Mouse (Mus musculus): ENCODE results near the gene Arf6.
"Not testable (repeated sequence)": the region's sequence is repeated elsewhere in the genome, so short reads cannot be mapped to it uniquely, and the experiment has no call there.

Arf6 gene

GRCm38 (mm10) chr12:69365757-69366156, 6.2 kb upstream of the Arf6 start:
- no peak for DNase-seq (ENCODE audit: low read depth, low spot score)
- Histone ChIP-seq H3K27me3 (ENCODE audit: control insufficient read depth, insufficient read depth, low read length, poor library complexity, severe bottlenecking) (no peaks in the 10 kb centered on the region), H3K36me3 (ENCODE audit: control insufficient read depth, insufficient read depth, low read length, poor library complexity, severe bottlenecking) (no peaks in the 10 kb centered on the region)

GRCm38 (mm10) chr12:69366424-69366823, 5.5 kb upstream of the Arf6 start:
- no peaks in the 10 kb centered on the region for H3K36me3 ChIP-seq (ENCODE audit: control insufficient read depth, insufficient read depth, low read length, poor library complexity, severe bottlenecking)
- H3K27me3 ChIP-seq (ENCODE audit: control insufficient read depth, insufficient read depth, low read length, poor library complexity, severe bottlenecking) = no peaks in the 10 kb centered on the region
- DNase-seq (ENCODE audit: low read depth, low spot score) = peak; percentile 62

- DNase-seq (ENCODE audit: low read depth, low spot score) = no peak
- Histone ChIP-seq H3K36me3 (ENCODE audit: control insufficient read depth, insufficient read depth, low read length, poor library complexity, severe bottlenecking) (peaks cover under 1% of the 10 kb centered on the region; the same call in 1 of the 2 replicates), H3K27me3 (ENCODE audit: control insufficient read depth, insufficient read depth, low read length, poor library complexity, severe bottlenecking) (no peaks in the 10 kb centered on the region)
Observed at GRCm38 (mm10) chr12:69367557-69367956, 4.4 kb upstream of the Arf6 start.

GRCm38 (mm10) chr12:69370936-69371335, 1.0 kb upstream of the Arf6 start:
- DNase-seq (ENCODE audit: low read depth, low spot score) = no peak
- no peaks in the 10 kb centered on the region for H3K27me3 ChIP-seq (ENCODE audit: control insufficient read depth, insufficient read depth, low read length, poor library complexity, severe bottlenecking)
- H3K36me3 ChIP-seq (ENCODE audit: control insufficient read depth, insufficient read depth, low read length, poor library complexity, severe bottlenecking) = peaks cover 13% of the 10 kb centered on the region

GRCm38 (mm10) chr12:69371421-69371853, 513 bp upstream of the Arf6 start:
- DNase-seq (ENCODE audit: low read depth, low spot score) = peak; percentile 87
- H3K27me3 ChIP-seq (ENCODE audit: control insufficient read depth, insufficient read depth, low read length, poor library complexity, severe bottlenecking) = no peaks in the 10 kb centered on the region
- peaks cover 13% of the 10 kb centered on the region for H3K36me3 ChIP-seq (ENCODE audit: control insufficient read depth, insufficient read depth, low read length, poor library complexity, severe bottlenecking)

GRCm38 (mm10) chr12:69372731-69373331, 881 bp downstream of the Arf6 start:
- Histone ChIP-seq H3K36me3 (ENCODE audit: control insufficient read depth, insufficient read depth, low read length, poor library complexity, severe bottlenecking) (peaks cover 13% of the 10 kb centered on the region), H3K27me3 (ENCODE audit: control insufficient read depth, insufficient read depth, low read length, poor library complexity, severe bottlenecking) (no peaks in the 10 kb centered on the region)
- no peak for DNase-seq (ENCODE audit: low read depth, low spot score)

- peak; percentile 67 for DNase-seq (ENCODE audit: low read depth, low spot score)
- H3K27me3 ChIP-seq (ENCODE audit: control insufficient read depth, insufficient read depth, low read length, poor library complexity, severe bottlenecking) = no peaks in the 10 kb centered on the region
- peaks cover 13% of the 10 kb centered on the region for H3K36me3 ChIP-seq (ENCODE audit: control insufficient read depth, insufficient read depth, low read length, poor library complexity, severe bottlenecking)
Observed at GRCm38 (mm10) chr12:69373850-69374766, 2.2 kb downstream of the Arf6 start.

- no peak for DNase-seq (ENCODE audit: low read depth, low spot score)
- H3K27me3 ChIP-seq (ENCODE audit: control insufficient read depth, insufficient read depth, low read length, poor library complexity, severe bottlenecking) = no peaks in the 10 kb centered on the region
- peaks cover 13% of the 10 kb centered on the region for H3K36me3 ChIP-seq (ENCODE audit: control insufficient read depth, insufficient read depth, low read length, poor library complexity, severe bottlenecking)
Observed at GRCm38 (mm10) chr12:69376132-69376531, 4.2 kb downstream of the Arf6 start.

GRCm38 (mm10) chr12:69377188-69377587, 5.2 kb downstream of the Arf6 start:
- DNase-seq (ENCODE audit: low read depth, low spot score) = no peak
- Histone ChIP-seq H3K27me3 (ENCODE audit: control insufficient read depth, insufficient read depth, low read length, poor library complexity, severe bottlenecking) (no peaks in the 10 kb centered on the region), H3K36me3 (ENCODE audit: control insufficient read depth, insufficient read depth, low read length, poor library complexity, severe bottlenecking) (peaks cover 13% of the 10 kb centered on the region)

GRCm38 (mm10) chr12:69377636-69378035, 5.7 kb downstream of the Arf6 start:
- H3K36me3 ChIP-seq (ENCODE audit: control insufficient read depth, insufficient read depth, low read length, poor library complexity, severe bottlenecking) = peaks cover 11% of the 10 kb centered on the region
- not testable (repeated sequence) for DNase-seq (ENCODE audit: low read depth, low spot score)

GRCm38 (mm10) chr12:69378558-69379454, 6.9 kb downstream of the Arf6 start:
- Histone ChIP-seq H3K27me3 (ENCODE audit: control insufficient read depth, insufficient read depth, low read length, poor library complexity, severe bottlenecking) (no peaks in the 10 kb centered on the region), H3K36me3 (ENCODE audit: control insufficient read depth, insufficient read depth, low read length, poor library complexity, severe bottlenecking) (0 out of 2 replicates have a peak, but pooled peaks cover 3% of the 10 kb centered on the region)
- peak; percentile 51 for DNase-seq (ENCODE audit: low read depth, low spot score)

More at GRCm38 (mm10) chr12:69377636-69378035, 5.7 kb downstream of the Arf6 start:
- not testable (repeated sequence) for H3K27me3 ChIP-seq (ENCODE audit: control insufficient read depth, insufficient read depth, low read length, poor library complexity, severe bottlenecking)

GRCm38 (mm10) chr12:69382880-69383279, 10.9 kb downstream of the Arf6 start:
- Histone ChIP-seq H3K36me3 (ENCODE audit: control insufficient read depth, insufficient read depth, low read length, poor library complexity, severe bottlenecking) (no peaks in the 10 kb centered on the region), H3K27me3 (ENCODE audit: control insufficient read depth, insufficient read depth, low read length, poor library complexity, severe bottlenecking) (no peaks in the 10 kb centered on the region)
- DNase-seq (ENCODE audit: low read depth, low spot score) = no peak

- H3K36me3 ChIP-seq (ENCODE audit: control insufficient read depth, insufficient read depth, low read length, poor library complexity, severe bottlenecking) = no peaks in the 10 kb centered on the region
- no peaks in the 10 kb centered on the region for H3K27me3 ChIP-seq (ENCODE audit: control insufficient read depth, insufficient read depth, low read length, poor library complexity, severe bottlenecking)
- DNase-seq (ENCODE audit: low read depth, low spot score) = no peak
Observed at GRCm38 (mm10) chr12:69384606-69385005, 12.7 kb downstream of the Arf6 start.

- no peaks in the 10 kb centered on the region for H3K27me3 ChIP-seq (ENCODE audit: control insufficient read depth, insufficient read depth, low read length, poor library complexity, severe bottlenecking)
- peak; percentile 63 for DNase-seq (ENCODE audit: low read depth, low spot score)
Observed at GRCm38 (mm10) chr12:69385542-69386280, 13.8 kb downstream of the Arf6 start.

More at GRCm38 (mm10) chr12:69385542-69386280, 13.8 kb downstream of the Arf6 start:
- no peaks in the 10 kb centered on the region for H3K36me3 ChIP-seq (ENCODE audit: control insufficient read depth, insufficient read depth, low read length, poor library complexity, severe bottlenecking)
